Mouse (Mus musculus): ENCODE data around the gene Efna5. TPM values are rescaled to one million over a fixed set of nuclear protein-coding genes. Genes with fewer than 3 reads are reported as not detected.

Gene Efna5
- polyA plus RNA-seq, 1 experiment: 49.7 TPM

- H3K4me1 ChIP-seq (ENCODE audit: control insufficient read depth, insufficient read depth, low read length): peaks cover 20% of the 10 kb centered on the region
- H3K4me3 ChIP-seq (ENCODE audit: insufficient read depth, low read length): no peak overlapping the region
- no peak for TF ChIP-seq CTCF (IDR thresholded peaks at IDR 0.05; ENCODE audit: borderline replicate concordance, insufficient read depth, low read length)
- no peak for TF ChIP-seq POLR2A (IDR thresholded peaks at IDR 0.05; ENCODE audit: low read depth, low read length)
- no peak overlapping the region for H3K27ac ChIP-seq (ENCODE audit: insufficient read depth, low read length)
Observed at GRCm38 (mm10) chr17:62726102-62726501, 155.0 kb downstream of the Efna5 start.

GRCm38 (mm10) chr17:62722962-62723361 lies 158.2 kb downstream of the Efna5 start:
- H3K27ac ChIP-seq (ENCODE audit: insufficient read depth, low read length): no peak overlapping the region
- TF ChIP-seq CTCF (IDR thresholded peaks at IDR 0.05; ENCODE audit: borderline replicate concordance, insufficient read depth, low read length) (no peak), POLR2A (IDR thresholded peaks at IDR 0.05; ENCODE audit: low read depth, low read length) (no peak)
- no peak overlapping the region for H3K4me3 ChIP-seq (ENCODE audit: insufficient read depth, low read length)
- H3K4me1 ChIP-seq (ENCODE audit: control insufficient read depth, insufficient read depth, low read length): peaks cover 6% of the 10 kb centered on the region

GRCm38 (mm10) chr17:62721595-62721994 lies 159.5 kb downstream of the Efna5 start:
- Histone ChIP-seq H3K4me3 (ENCODE audit: insufficient read depth, low read length) (no peak overlapping the region), H3K27ac (ENCODE audit: insufficient read depth, low read length) (no peak overlapping the region), H3K4me1 (ENCODE audit: control insufficient read depth, insufficient read depth, low read length) (peaks cover 6% of the 10 kb centered on the region)
- TF ChIP-seq POLR2A (IDR thresholded peaks at IDR 0.05; ENCODE audit: low read depth, low read length): no peak
- no peak for TF ChIP-seq CTCF (IDR thresholded peaks at IDR 0.05; ENCODE audit: borderline replicate concordance, insufficient read depth, low read length)

GRCm38 (mm10) chr17:62720740-62721450 lies 160.2 kb downstream of the Efna5 start:
- no peak overlapping the region for H3K27ac ChIP-seq (ENCODE audit: insufficient read depth, low read length)
- TF ChIP-seq POLR2A (IDR thresholded peaks at IDR 0.05; ENCODE audit: low read depth, low read length) (no peak), CTCF (IDR thresholded peaks at IDR 0.05; ENCODE audit: borderline replicate concordance, insufficient read depth, low read length) (no peak)
- peaks cover 6% of the 10 kb centered on the region for H3K4me1 ChIP-seq (ENCODE audit: control insufficient read depth, insufficient read depth, low read length)
- H3K4me3 ChIP-seq (ENCODE audit: insufficient read depth, low read length): no peak overlapping the region

- Histone ChIP-seq H3K4me1 (ENCODE audit: control insufficient read depth, insufficient read depth, low read length) (peaks cover 4% of the 10 kb centered on the region), H3K27ac (ENCODE audit: insufficient read depth, low read length) (no peak overlapping the region), H3K4me3 (ENCODE audit: insufficient read depth, low read length) (no peak overlapping the region)
- TF ChIP-seq CTCF (IDR thresholded peaks at IDR 0.05; ENCODE audit: borderline replicate concordance, insufficient read depth, low read length) (no peak), POLR2A (IDR thresholded peaks at IDR 0.05; ENCODE audit: low read depth, low read length) (no peak)
Observed at GRCm38 (mm10) chr17:62717426-62718131, 163.5 kb downstream of the Efna5 start.

GRCm38 (mm10) chr17:62713455-62713854 lies 167.7 kb downstream of the Efna5 start:
- H3K4me1 ChIP-seq (ENCODE audit: control insufficient read depth, insufficient read depth, low read length): no peaks in the 10 kb centered on the region
- H3K27ac ChIP-seq (ENCODE audit: insufficient read depth, low read length): no peak overlapping the region
- no peak overlapping the region for H3K4me3 ChIP-seq (ENCODE audit: insufficient read depth, low read length)
- no peak for TF ChIP-seq POLR2A (IDR thresholded peaks at IDR 0.05; ENCODE audit: low read depth, low read length)
- no peak for TF ChIP-seq CTCF (IDR thresholded peaks at IDR 0.05; ENCODE audit: borderline replicate concordance, insufficient read depth, low read length)

- H3K27ac ChIP-seq (ENCODE audit: insufficient read depth, low read length): no peak overlapping the region
- H3K4me3 ChIP-seq (ENCODE audit: insufficient read depth, low read length): no peak overlapping the region
- TF ChIP-seq POLR2A (IDR thresholded peaks at IDR 0.05; ENCODE audit: low read depth, low read length) (no peak), CTCF (IDR thresholded peaks at IDR 0.05; ENCODE audit: borderline replicate concordance, insufficient read depth, low read length) (no peak)
- H3K4me1 ChIP-seq (ENCODE audit: control insufficient read depth, insufficient read depth, low read length): peaks cover under 1% of the 10 kb centered on the region; the same call in 1 of the 2 replicates
Observed at GRCm38 (mm10) chr17:62706418-62706817, 174.7 kb downstream of the Efna5 start.

GRCm38 (mm10) chr17:62702020-62702814 lies 178.9 kb downstream of the Efna5 start:
- Histone ChIP-seq H3K4me1 (ENCODE audit: control insufficient read depth, insufficient read depth, low read length) (peaks cover 4% of the 10 kb centered on the region; the same call in 1 of the 2 replicates), H3K27ac (ENCODE audit: insufficient read depth, low read length) (no peak overlapping the region), H3K4me3 (ENCODE audit: insufficient read depth, low read length) (no peak overlapping the region)
- TF ChIP-seq CTCF (IDR thresholded peaks at IDR 0.05; ENCODE audit: borderline replicate concordance, insufficient read depth, low read length) (no peak), POLR2A (IDR thresholded peaks at IDR 0.05; ENCODE audit: low read depth, low read length) (no peak)

- Histone ChIP-seq H3K4me3 (ENCODE audit: insufficient read depth, low read length) (no peak overlapping the region), H3K4me1 (ENCODE audit: control insufficient read depth, insufficient read depth, low read length) (peaks cover 4% of the 10 kb centered on the region; the same call in 1 of the 2 replicates), H3K27ac (ENCODE audit: insufficient read depth, low read length) (no peak overlapping the region; the same call in 1 of the 2 replicates)
- TF ChIP-seq POLR2A (IDR thresholded peaks at IDR 0.05; ENCODE audit: low read depth, low read length): no peak
Observed at GRCm38 (mm10) chr17:62700791-62701602, 180.1 kb downstream of the Efna5 start.
